Mouse (Mus musculus): ENCODE measurements at regions not wholly inside any gene's neighbourhood (a gene's known extent, or its start where the extent isn't known, plus 50 kb on each side); places are given as distances from the start of the nearest gene placed in this dataset.

- Histone ChIP-seq H3K36me3 (ENCODE audit: control insufficient read depth, insufficient read depth) (no peaks in the 10 kb centered on the region), H3K79me2 (ENCODE audit: control insufficient read depth, insufficient read depth) (no peaks in the 10 kb centered on the region), H3K4me3 (no peak overlapping the region), H3ac (ENCODE audit: control insufficient read depth, insufficient read length) (no peak overlapping the region), H3K4me2 (ENCODE audit: low read depth) (no peak overlapping the region), H3K27me3 (ENCODE audit: control insufficient read depth, insufficient read depth, insufficient read length) (no peaks in the 10 kb centered on the region)
- TF ChIP-seq POLR2AphosphoS2 (IDR thresholded peaks at IDR 0.05; ENCODE audit: insufficient read length, low read depth) = no peak
- TF ChIP-seq SRF (IDR thresholded peaks at IDR 0.05; ENCODE audit: control insufficient read depth, insufficient read length, low read depth) = no peak
- TF ChIP-seq MAX (IDR thresholded peaks at IDR 0.05; ENCODE audit: low read depth) = no peak
- TF ChIP-seq TCF3 (IDR thresholded peaks at IDR 0.05; ENCODE audit: insufficient read length, low read depth) = no peak
- no peak for TF ChIP-seq E2F4 (IDR thresholded peaks at IDR 0.05; ENCODE audit: insufficient read depth)
Observed at GRCm38 (mm10) chr14:102594850-102595249, 387.6 kb downstream of the Kctd12 start.

DNA sequence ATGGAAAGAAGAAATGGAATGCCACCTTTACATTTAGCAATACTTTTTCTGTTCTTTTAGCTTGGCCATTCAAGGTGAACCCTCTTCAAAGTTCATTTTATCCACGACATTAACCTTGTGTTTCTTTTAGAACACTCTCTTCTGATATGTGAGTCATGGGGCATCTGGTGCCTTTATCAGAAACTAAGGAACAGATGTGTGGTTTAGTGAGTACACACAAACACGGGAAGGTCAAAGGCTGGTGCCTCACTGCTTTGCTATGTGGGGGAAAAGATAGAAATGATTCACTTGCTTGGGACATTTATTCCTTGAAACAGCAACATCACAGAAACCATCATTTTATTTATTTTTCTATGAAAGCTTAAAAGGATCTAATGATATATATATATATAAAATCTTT lies 428.7 kb downstream of the Kctd12 start:
- H3ac ChIP-seq (ENCODE audit: control insufficient read depth, insufficient read length) = no peak overlapping the region
- TF ChIP-seq TCF12 (IDR thresholded peaks at IDR 0.05; ENCODE audit: insufficient read depth, poor library complexity, severe bottlenecking) = no peak
- no peak for TF ChIP-seq USF1 (IDR thresholded peaks at IDR 0.05; ENCODE audit: low read depth)
- no peak for TF ChIP-seq POLR2A (IDR thresholded peaks at IDR 0.05; ENCODE audit: insufficient read length, low read depth)
- no peak for TF ChIP-seq SRF (IDR thresholded peaks at IDR 0.05; ENCODE audit: control insufficient read depth, insufficient read length, low read depth)
- TF ChIP-seq MAX (IDR thresholded peaks at IDR 0.05; ENCODE audit: low read depth) = no peak
- TF ChIP-seq POLR2AphosphoS2 (IDR thresholded peaks at IDR 0.05; ENCODE audit: insufficient read length, low read depth) = no peak
- no peak for TF ChIP-seq MYOD1 (IDR thresholded peaks at IDR 0.05; ENCODE audit: control insufficient read depth in 1 of 3, insufficient read length in 2 of 3, low read depth in 2 of 3)
- no peak for TF ChIP-seq REST (IDR thresholded peaks at IDR 0.05; ENCODE audit: insufficient read depth, insufficient read length)
- no peak for TF ChIP-seq CEBPB (IDR thresholded peaks at IDR 0.05; ENCODE audit: insufficient read depth, poor library complexity, severe bottlenecking)
- TF ChIP-seq E2F4 (IDR thresholded peaks at IDR 0.05; ENCODE audit: insufficient read depth) = no peak
- no peak for TF ChIP-seq MYOG (IDR thresholded peaks at IDR 0.05; ENCODE audit: control insufficient read depth in 1 of 3, insufficient read depth in 1 of 3, insufficient read length in 2 of 3, low read depth in 2 of 3)
- TF ChIP-seq TCF3 (IDR thresholded peaks at IDR 0.05; ENCODE audit: insufficient read length, low read depth) = no peak
- no peak overlapping the region for H3K4me2 ChIP-seq (ENCODE audit: low read depth)
- no peaks in the 10 kb centered on the region for H3K36me3 ChIP-seq (ENCODE audit: control insufficient read depth, insufficient read depth)
- no peak overlapping the region for H3K4me3 ChIP-seq
- H3K27me3 ChIP-seq (ENCODE audit: control insufficient read depth, insufficient read depth, insufficient read length) = no peaks in the 10 kb centered on the region
- H3K79me2 ChIP-seq (ENCODE audit: control insufficient read depth, insufficient read depth) = no peaks in the 10 kb centered on the region

GRCm38 (mm10) chr14:102552598-102552997 lies 429.8 kb downstream of the Kctd12 start:
- TF ChIP-seq REST (IDR thresholded peaks at IDR 0.05; ENCODE audit: insufficient read depth, insufficient read length) = no peak
- TF ChIP-seq E2F4 (IDR thresholded peaks at IDR 0.05; ENCODE audit: insufficient read depth) = no peak
- no peak for TF ChIP-seq USF1 (IDR thresholded peaks at IDR 0.05; ENCODE audit: low read depth)
- no peak for TF ChIP-seq POLR2AphosphoS2 (IDR thresholded peaks at IDR 0.05; ENCODE audit: insufficient read length, low read depth)
- Histone ChIP-seq H3K4me2 (ENCODE audit: low read depth) (no peak overlapping the region), H3ac (ENCODE audit: control insufficient read depth, insufficient read length) (no peak overlapping the region), H3K27me3 (ENCODE audit: control insufficient read depth, insufficient read depth, insufficient read length) (no peaks in the 10 kb centered on the region), H3K4me3 (no peak overlapping the region), H3K79me2 (ENCODE audit: control insufficient read depth, insufficient read depth) (no peaks in the 10 kb centered on the region), H3K36me3 (ENCODE audit: control insufficient read depth, insufficient read depth) (no peaks in the 10 kb centered on the region)

GRCm38 (mm10) chr14:102524894-102525577 lies 457.4 kb downstream of the Kctd12 start:
- no peaks in the 10 kb centered on the region for H3K79me2 ChIP-seq (ENCODE audit: control insufficient read depth, insufficient read depth)
- H3K36me3 ChIP-seq (ENCODE audit: control insufficient read depth, insufficient read depth) = no peaks in the 10 kb centered on the region

DNA sequence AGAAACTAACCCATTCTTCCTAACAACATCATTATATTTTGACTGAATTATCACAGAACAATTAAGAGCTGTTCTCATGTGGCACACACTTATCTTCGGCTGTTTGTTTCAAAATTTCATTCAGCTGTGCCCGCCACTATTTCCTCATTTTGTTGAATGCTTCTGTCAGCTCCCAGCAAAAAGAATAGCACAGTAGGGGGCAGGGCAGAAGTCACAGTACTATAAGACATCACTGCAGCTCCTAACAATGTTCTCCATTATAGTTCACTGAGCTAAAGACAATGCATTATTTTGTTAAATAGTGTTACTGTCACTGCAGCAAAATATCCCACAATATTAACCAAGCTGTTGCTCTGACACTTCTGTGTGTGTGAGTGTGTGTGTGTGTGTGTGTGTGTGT lies 465.7 kb downstream of the Kctd12 start:
- Histone ChIP-seq H3K4me2 (ENCODE audit: low read depth) (no peak overlapping the region), H3K36me3 (ENCODE audit: control insufficient read depth, insufficient read depth) (no peaks in the 10 kb centered on the region), H3K79me2 (ENCODE audit: control insufficient read depth, insufficient read depth) (no peaks in the 10 kb centered on the region), H3K4me3 (no peak overlapping the region), H3ac (ENCODE audit: control insufficient read depth, insufficient read length) (no peak overlapping the region), H3K27me3 (ENCODE audit: control insufficient read depth, insufficient read depth, insufficient read length) (no peaks in the 10 kb centered on the region)
- TF ChIP-seq REST (IDR thresholded peaks at IDR 0.05; ENCODE audit: insufficient read depth, insufficient read length) (no peak), E2F4 (IDR thresholded peaks at IDR 0.05; ENCODE audit: insufficient read depth) (no peak), POLR2AphosphoS2 (IDR thresholded peaks at IDR 0.05; ENCODE audit: insufficient read length, low read depth) (no peak)

More at GRCm38 (mm10) chr14:102524894-102525577, 457.4 kb downstream of the Kctd12 start:
- Histone ChIP-seq H3K27me3 (ENCODE audit: control insufficient read depth, insufficient read depth, insufficient read length) (no peaks in the 10 kb centered on the region), H3K4me3 (no peak overlapping the region), H3ac (ENCODE audit: control insufficient read depth, insufficient read length) (no peak overlapping the region), H3K4me2 (ENCODE audit: low read depth) (no peak overlapping the region)
- TF ChIP-seq E2F4 (IDR thresholded peaks at IDR 0.05; ENCODE audit: insufficient read depth) (no peak), TCF12 (IDR thresholded peaks at IDR 0.05; ENCODE audit: insufficient read depth, poor library complexity, severe bottlenecking) (no peak), REST (IDR thresholded peaks at IDR 0.05; ENCODE audit: insufficient read depth, insufficient read length) (no peak), SRF (IDR thresholded peaks at IDR 0.05; ENCODE audit: control insufficient read depth, insufficient read length, low read depth) (no peak), MAX (IDR thresholded peaks at IDR 0.05; ENCODE audit: low read depth) (no peak), MYOD1 (IDR thresholded peaks at IDR 0.05; ENCODE audit: control insufficient read depth in 1 of 3, insufficient read length in 2 of 3, low read depth in 2 of 3) (no peak), POLR2AphosphoS2 (IDR thresholded peaks at IDR 0.05; ENCODE audit: insufficient read length, low read depth) (no peak), MYOG (IDR thresholded peaks at IDR 0.05; ENCODE audit: control insufficient read depth in 1 of 3, insufficient read depth in 1 of 3, insufficient read length in 2 of 3, low read depth in 2 of 3) (no peak), CEBPB (IDR thresholded peaks at IDR 0.05; ENCODE audit: insufficient read depth, poor library complexity, severe bottlenecking) (no peak), USF1 (IDR thresholded peaks at IDR 0.05; ENCODE audit: low read depth) (no peak), TCF3 (IDR thresholded peaks at IDR 0.05; ENCODE audit: insufficient read length, low read depth) (no peak)

Measured in myocyte (in vitro differentiated cells).